Mouse (Mus musculus): Measurements from ENCODE around the gene Atp6v1g1.

DNA sequence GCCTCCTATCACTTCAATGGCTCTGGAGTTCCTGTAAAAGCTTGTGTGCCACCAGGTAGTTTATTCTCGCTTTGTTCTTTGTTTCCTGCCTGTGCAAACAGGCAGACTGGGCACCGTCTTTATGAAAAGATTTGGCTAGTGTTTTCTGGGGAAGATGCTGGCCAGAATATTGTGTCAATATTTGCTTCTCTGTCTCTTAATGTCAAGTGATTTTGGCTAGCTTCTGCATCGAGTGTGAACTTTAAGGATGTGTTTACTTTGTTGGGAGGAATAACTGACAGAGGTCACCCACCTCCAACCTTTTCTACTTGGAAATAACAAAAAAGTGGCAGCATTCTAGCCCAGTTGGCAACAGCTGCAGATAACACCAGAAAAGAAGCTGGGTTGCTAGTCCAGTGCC is 10.0 kb downstream of the Atp6v1g1 start:
- TF ChIP-seq CTCF (IDR thresholded peaks at IDR 0.05; ENCODE audit: extremely low read depth, insufficient read length, insufficient replicate concordance, low read depth, low read length) (no peak), POLR2A (IDR thresholded peaks at IDR 0.05; ENCODE audit: low read depth, low read length) (no peak)
